Mouse (Mus musculus): ENCODE measurements around the gene Epm2aip1. TPM values are rescaled to one million over a fixed set of nuclear protein-coding genes. Genes with fewer than 3 reads are reported as not detected.
A peak's percentile ranks its signal among the peaks of the same experiment; 100 is the strongest.

Gene Epm2aip1
- polyA plus RNA-seq, 1 experiment: 20.2 TPM

DNA sequence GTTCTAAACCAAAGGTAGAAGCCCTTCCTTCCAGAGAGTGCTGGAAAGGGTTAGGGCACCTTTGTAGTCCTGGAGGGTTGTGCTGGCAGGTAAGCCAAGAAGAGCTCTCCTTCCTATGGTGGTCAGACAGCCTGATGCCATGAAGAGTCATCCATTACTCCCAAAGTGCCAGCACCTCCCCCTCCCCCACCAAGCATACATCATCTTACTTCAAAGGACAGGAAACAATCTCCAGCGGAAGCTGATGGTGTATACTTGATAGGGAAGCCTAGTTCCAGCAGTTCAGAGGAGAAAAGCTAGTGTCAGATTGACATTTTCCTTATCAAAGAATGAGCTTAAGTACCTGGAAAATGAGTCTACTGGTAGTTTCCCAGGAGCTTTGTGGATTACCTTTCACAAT is 3.4 kb downstream of the Epm2aip1 start:
- H3K4me3 ChIP-seq (ENCODE audit: low read depth, low read length): no peak overlapping the region
- TF ChIP-seq POLR2A (IDR thresholded peaks at IDR 0.05; ENCODE audit: insufficient read depth, low read length): no peak
- no peak for TF ChIP-seq EP300 (IDR thresholded peaks at IDR 0.05; ENCODE audit: insufficient read depth, low read depth, low read length)
- no peak for TF ChIP-seq CTCF (IDR thresholded peaks at IDR 0.05; ENCODE audit: low read depth, low read length)
- H3K27ac ChIP-seq (ENCODE audit: insufficient read depth, low read length): no peak overlapping the region
- peaks cover 9% of the 10 kb centered on the region for H3K9me3 ChIP-seq (replicated peaks; ENCODE audit: control insufficient read depth, insufficient read depth, low read length, poor library complexity, severe bottlenecking)
- no peak overlapping the region for H3K9ac ChIP-seq (ENCODE audit: low read depth, poor library complexity, severe bottlenecking)
- H3K36me3 ChIP-seq (ENCODE audit: control insufficient read depth, insufficient read depth, low read length, poor library complexity, severe bottlenecking): peaks cover 17% of the 10 kb centered on the region
- H3K4me1 ChIP-seq (ENCODE audit: control insufficient read depth, insufficient read depth, low read length): no peaks in the 10 kb centered on the region
- H3K27me3 ChIP-seq (ENCODE audit: control insufficient read depth, insufficient read depth, low read length, poor library complexity, severe bottlenecking): no peaks in the 10 kb centered on the region

DNA sequence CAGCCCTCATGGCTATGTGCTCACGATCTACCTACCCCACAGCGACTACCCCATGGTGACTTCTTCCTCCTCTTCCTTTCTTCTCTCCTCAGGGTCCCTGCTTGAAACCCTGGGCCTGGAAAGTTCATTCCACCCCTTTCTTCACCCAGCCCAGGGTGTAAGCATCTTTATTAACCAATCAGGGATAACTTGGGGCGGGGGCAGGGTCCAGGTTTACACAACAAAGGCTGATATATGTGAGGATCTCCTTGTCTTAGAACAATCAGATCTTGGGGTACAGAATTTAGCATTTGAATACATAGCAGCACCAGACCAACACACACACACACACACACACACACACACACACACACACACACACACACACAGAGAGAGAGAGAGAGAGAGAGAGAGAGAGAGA is 13.3 kb downstream of the Epm2aip1 start:
- H3K9ac ChIP-seq (ENCODE audit: low read depth, poor library complexity, severe bottlenecking): no peak overlapping the region
- no peaks in the 10 kb centered on the region for H3K27me3 ChIP-seq (ENCODE audit: control insufficient read depth, insufficient read depth, low read length, poor library complexity, severe bottlenecking)
- no peak overlapping the region for H3K4me3 ChIP-seq (ENCODE audit: low read depth, low read length)
- TF ChIP-seq CTCF (IDR thresholded peaks at IDR 0.05; ENCODE audit: low read depth, low read length): no peak
- TF ChIP-seq EP300 (IDR thresholded peaks at IDR 0.05; ENCODE audit: insufficient read depth, low read depth, low read length): no peak
- TF ChIP-seq POLR2A (IDR thresholded peaks at IDR 0.05; ENCODE audit: insufficient read depth, low read length): no peak
- peaks cover 2% of the 10 kb centered on the region for H3K4me1 ChIP-seq (ENCODE audit: control insufficient read depth, insufficient read depth, low read length)
- no peaks in the 10 kb centered on the region for H3K36me3 ChIP-seq (ENCODE audit: control insufficient read depth, insufficient read depth, low read length, poor library complexity, severe bottlenecking)
- no peak overlapping the region for H3K27ac ChIP-seq (ENCODE audit: insufficient read depth, low read length)
- H3K9me3 ChIP-seq (replicated peaks; ENCODE audit: control insufficient read depth, insufficient read depth, low read length, poor library complexity, severe bottlenecking): no peaks in the 10 kb centered on the region

DNA sequence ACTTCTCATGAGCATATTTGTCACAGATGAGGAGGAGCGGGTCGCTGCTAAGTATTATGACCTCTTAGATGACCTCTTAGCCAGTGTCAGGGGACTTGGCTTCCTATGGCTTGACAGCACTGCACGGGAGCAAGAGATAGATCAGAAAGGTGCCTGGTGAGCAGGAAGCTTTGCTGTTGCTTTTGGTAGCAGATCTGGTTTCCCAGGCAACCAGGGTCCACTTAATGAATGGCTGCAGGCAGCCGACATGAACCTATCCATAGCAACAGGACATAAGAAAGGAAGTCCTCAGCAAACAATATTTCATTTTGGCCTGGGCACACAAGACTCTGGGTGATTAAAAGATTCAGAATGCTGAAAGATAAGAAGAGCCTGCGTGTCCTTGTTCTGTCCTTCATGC is 13.9 kb downstream of the Epm2aip1 start:
- Histone ChIP-seq H3K27ac (ENCODE audit: insufficient read depth, low read length) (no peak overlapping the region), H3K27me3 (ENCODE audit: control insufficient read depth, insufficient read depth, low read length, poor library complexity, severe bottlenecking) (no peaks in the 10 kb centered on the region), H3K36me3 (ENCODE audit: control insufficient read depth, insufficient read depth, low read length, poor library complexity, severe bottlenecking) (no peaks in the 10 kb centered on the region), H3K4me1 (ENCODE audit: control insufficient read depth, insufficient read depth, low read length) (peaks cover 2% of the 10 kb centered on the region), H3K9me3 (replicated peaks; ENCODE audit: control insufficient read depth, insufficient read depth, low read length, poor library complexity, severe bottlenecking) (no peaks in the 10 kb centered on the region), H3K9ac (ENCODE audit: low read depth, poor library complexity, severe bottlenecking) (no peak overlapping the region), H3K4me3 (ENCODE audit: low read depth, low read length) (no peak overlapping the region)
- TF ChIP-seq EP300 (IDR thresholded peaks at IDR 0.05; ENCODE audit: insufficient read depth, low read depth, low read length) (no peak), POLR2A (IDR thresholded peaks at IDR 0.05; ENCODE audit: insufficient read depth, low read length) (no peak)

DNA sequence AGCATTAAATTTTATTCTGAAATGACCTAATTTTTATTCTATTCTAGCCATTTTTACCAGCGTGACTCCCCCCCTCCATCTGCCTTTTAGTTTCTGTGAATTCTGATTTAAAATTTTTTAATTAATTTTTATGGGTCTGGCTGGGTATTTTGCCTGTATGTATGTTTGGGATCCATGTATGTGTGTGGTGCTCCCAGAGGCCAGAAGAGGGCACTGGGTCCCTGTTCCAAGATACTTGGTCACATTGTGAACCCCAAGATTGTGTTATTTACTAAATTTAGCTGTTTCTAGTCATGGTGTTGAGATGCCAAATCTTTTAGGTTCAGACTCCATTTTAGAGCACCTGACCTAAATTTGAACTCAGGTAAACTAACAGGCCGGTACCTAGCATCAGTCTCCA is 14.7 kb downstream of the Epm2aip1 start:
- Histone ChIP-seq H3K27ac (ENCODE audit: insufficient read depth, low read length) (no peak overlapping the region), H3K4me3 (ENCODE audit: low read depth, low read length) (no peak overlapping the region), H3K9ac (ENCODE audit: low read depth, poor library complexity, severe bottlenecking) (no peak overlapping the region), H3K27me3 (ENCODE audit: control insufficient read depth, insufficient read depth, low read length, poor library complexity, severe bottlenecking) (no peaks in the 10 kb centered on the region), H3K36me3 (ENCODE audit: control insufficient read depth, insufficient read depth, low read length, poor library complexity, severe bottlenecking) (no peaks in the 10 kb centered on the region), H3K4me1 (ENCODE audit: control insufficient read depth, insufficient read depth, low read length) (peaks cover 2% of the 10 kb centered on the region), H3K9me3 (replicated peaks; ENCODE audit: control insufficient read depth, insufficient read depth, low read length, poor library complexity, severe bottlenecking) (no peaks in the 10 kb centered on the region)
- TF ChIP-seq CTCF (IDR thresholded peaks at IDR 0.05; ENCODE audit: low read depth, low read length) (no peak), EP300 (IDR thresholded peaks at IDR 0.05; ENCODE audit: insufficient read depth, low read depth, low read length) (no peak), POLR2A (IDR thresholded peaks at IDR 0.05; ENCODE audit: insufficient read depth, low read length) (no peak)

DNA sequence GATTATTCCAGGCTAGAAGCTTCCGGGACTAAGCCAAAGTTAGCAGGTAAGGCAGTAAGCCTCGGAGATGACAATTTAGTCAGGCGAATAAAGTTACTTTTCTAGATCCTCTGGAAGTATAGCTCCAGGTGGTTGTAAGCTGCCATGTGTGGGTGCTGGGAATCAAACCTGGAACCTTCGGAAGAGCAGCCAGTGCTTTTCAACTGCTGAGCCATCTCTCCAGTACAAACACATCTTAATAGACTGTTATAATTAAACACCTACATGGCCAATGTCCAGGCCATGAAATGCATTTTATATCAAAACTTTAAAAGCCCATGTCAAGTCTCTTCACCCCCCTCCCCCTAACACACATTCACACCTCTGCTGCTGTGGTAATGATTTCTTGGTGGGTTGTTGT is 16.2 kb downstream of the Epm2aip1 start:
- no peak for TF ChIP-seq EP300 (IDR thresholded peaks at IDR 0.05; ENCODE audit: insufficient read depth, low read depth, low read length)
- TF ChIP-seq POLR2A (IDR thresholded peaks at IDR 0.05; ENCODE audit: insufficient read depth, low read length): no peak
- TF ChIP-seq CTCF (IDR thresholded peaks at IDR 0.05; ENCODE audit: low read depth, low read length): no peak
- Histone ChIP-seq H3K9me3 (replicated peaks; ENCODE audit: control insufficient read depth, insufficient read depth, low read length, poor library complexity, severe bottlenecking) (no peaks in the 10 kb centered on the region), H3K9ac (ENCODE audit: low read depth, poor library complexity, severe bottlenecking) (no peak overlapping the region), H3K27me3 (ENCODE audit: control insufficient read depth, insufficient read depth, low read length, poor library complexity, severe bottlenecking) (no peaks in the 10 kb centered on the region), H3K27ac (ENCODE audit: insufficient read depth, low read length) (no peak overlapping the region), H3K4me3 (ENCODE audit: low read depth, low read length) (no peak overlapping the region), H3K4me1 (ENCODE audit: control insufficient read depth, insufficient read depth, low read length) (peaks cover 2% of the 10 kb centered on the region), H3K36me3 (ENCODE audit: control insufficient read depth, insufficient read depth, low read length, poor library complexity, severe bottlenecking) (no peaks in the 10 kb centered on the region)

DNA sequence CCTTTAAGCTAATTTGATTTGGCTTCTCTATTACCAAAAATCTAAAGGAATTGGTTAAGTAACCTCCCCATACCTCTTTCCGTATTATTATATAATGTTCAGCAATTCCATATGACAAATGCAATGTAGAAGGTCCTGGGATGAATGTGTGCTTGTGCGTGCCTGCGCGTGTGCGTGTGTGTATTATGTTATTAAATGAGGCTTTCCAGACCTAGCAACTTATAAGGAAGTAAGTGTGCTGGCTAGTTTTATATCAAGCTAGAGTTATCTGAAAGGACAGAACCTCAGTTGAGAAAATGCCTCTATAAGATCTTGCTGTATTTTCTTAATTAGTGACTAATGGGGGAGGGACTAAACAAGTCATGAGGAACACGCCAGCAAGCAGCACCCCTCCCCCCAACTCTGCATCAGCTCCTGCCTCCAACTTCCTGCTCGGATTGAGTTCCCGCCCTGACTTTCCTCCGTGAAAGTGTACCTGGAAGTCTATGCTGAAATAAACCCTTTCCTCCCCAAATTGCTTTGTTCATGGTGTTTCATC is 17.6 kb downstream of the Epm2aip1 start:
- Histone ChIP-seq H3K4me3 (ENCODE audit: low read depth, low read length) (no peak overlapping the region), H3K4me1 (ENCODE audit: control insufficient read depth, insufficient read depth, low read length) (peaks cover 2% of the 10 kb centered on the region), H3K27ac (ENCODE audit: insufficient read depth, low read length) (peak overlapping the region; percentile 34), H3K9me3 (replicated peaks; ENCODE audit: control insufficient read depth, insufficient read depth, low read length, poor library complexity, severe bottlenecking) (no peaks in the 10 kb centered on the region), H3K27me3 (ENCODE audit: control insufficient read depth, insufficient read depth, low read length, poor library complexity, severe bottlenecking) (no peaks in the 10 kb centered on the region), H3K36me3 (ENCODE audit: control insufficient read depth, insufficient read depth, low read length, poor library complexity, severe bottlenecking) (no peaks in the 10 kb centered on the region), H3K9ac (ENCODE audit: low read depth, poor library complexity, severe bottlenecking) (no peak overlapping the region)
- TF ChIP-seq EP300 (IDR thresholded peaks at IDR 0.05; ENCODE audit: insufficient read depth, low read depth, low read length) (no peak), POLR2A (IDR thresholded peaks at IDR 0.05; ENCODE audit: insufficient read depth, low read length) (no peak), CTCF (IDR thresholded peaks at IDR 0.05; ENCODE audit: low read depth, low read length) (no peak)

All from ES-Bruce4 (cell line).